Mouse (Mus musculus): ENCODE results near the gene Mfsd14a. TPM values are rescaled to one million over a fixed set of nuclear protein-coding genes. Genes with fewer than 3 reads are reported as not detected.
A peak's percentile ranks its signal among the peaks of the same experiment; 100 is the strongest.

The Mfsd14a gene
- total and polyA plus RNA-seq, 3 experiments: 39.2 to 111 (median 45.9) TPM

DNA sequence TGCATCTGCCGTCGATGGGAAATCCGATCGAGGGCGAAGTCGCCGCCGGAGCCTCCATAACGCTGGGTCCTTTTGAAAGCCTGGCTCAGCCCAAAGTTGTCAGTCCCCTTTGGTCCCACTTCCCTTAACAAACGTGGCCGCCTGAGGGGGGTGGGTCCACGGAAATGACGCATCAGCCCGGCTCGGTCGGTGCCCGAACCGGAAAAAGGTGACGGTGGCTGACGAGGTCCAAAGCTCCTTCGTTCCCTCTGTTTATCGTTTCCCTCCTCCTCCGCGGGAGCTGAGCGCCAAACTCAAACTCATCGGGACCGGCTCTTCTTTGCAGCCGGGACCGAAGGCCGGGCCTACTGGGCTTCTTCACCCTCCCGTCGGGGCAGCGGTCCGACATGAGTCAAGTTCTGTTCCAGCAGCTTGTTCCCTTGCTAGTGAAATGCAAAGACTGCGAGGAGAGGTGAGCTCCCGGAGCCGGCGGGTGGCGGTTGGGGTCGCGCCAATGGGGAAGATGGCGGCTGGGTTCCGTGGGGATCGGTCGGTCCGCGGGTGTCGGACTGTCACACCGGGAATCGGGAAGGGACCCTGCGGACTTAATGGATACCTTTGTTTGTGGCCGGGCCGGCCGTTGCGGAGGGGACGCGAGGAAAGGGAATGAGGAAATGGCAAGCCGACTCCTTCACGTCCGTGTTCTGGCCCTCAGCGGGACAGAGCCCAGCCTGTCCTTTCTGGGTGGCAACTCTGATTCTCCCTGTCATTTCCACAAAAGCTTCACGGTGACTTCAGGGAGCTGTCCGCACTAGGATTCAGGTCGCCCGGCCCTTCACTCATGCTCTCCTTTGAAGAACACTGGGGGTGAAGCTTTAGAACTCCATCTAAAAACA lies 67.5 kb downstream of the Mfsd14a start, which contains the start of gene Sass6 (continued):
- TF ChIP-seq MXI1 (IDR thresholded peaks at IDR 0.05; ENCODE audit: low read depth, low read length) (peak; percentile 95), BHLHE40 (IDR thresholded peaks at IDR 0.05; ENCODE audit: borderline replicate concordance, low read depth, low read length) (no peak), MAFK (IDR thresholded peaks at IDR 0.05; ENCODE audit: borderline replicate concordance, low read depth, low read length) (no peak), RCOR1 (IDR thresholded peaks at IDR 0.05; ENCODE audit: low read depth, low read length) (no peak)

DNA sequence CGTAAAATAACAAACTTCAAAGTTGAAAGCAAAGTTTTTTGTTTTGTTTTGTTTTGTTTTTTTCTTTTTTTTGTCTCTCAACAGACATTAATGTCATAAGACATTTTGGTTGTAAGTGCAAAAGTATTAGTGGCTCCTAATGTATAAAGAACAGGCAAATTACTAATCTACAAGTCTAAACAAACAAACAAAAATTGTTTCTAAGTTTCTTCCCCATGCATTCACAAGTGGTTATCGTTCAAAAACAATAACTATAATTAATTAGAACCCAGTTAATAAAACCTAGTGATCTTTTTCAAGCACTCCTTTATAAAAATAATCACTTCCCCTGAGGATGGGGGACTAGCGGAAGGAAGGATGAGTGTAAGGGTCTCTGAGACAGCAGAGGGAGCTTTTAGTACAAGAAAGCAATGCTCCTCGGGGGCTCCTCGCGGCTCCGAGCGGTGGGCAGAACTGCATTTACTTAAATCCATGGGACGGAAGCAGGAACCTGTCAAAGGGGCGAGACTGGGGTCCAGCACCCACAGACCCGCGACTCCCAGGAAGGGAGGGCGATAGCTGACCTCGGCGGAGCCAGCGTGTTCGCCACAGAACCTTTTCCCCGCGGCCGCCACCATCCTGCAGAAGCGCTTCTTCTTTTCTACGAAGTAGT lies 68.3 kb downstream of the Mfsd14a start:
- no peak for DNase-seq (ENCODE audit: low read depth, low spot score)
- Histone ChIP-seq H3K4me3 (ENCODE audit: control insufficient read depth in 1 of 2, insufficient read depth in 1 of 2, low read depth in 2 of 2, low read length in 2 of 2) (peak overlapping the region; percentile 81 to 95), H3K4me1 (ENCODE audit: control insufficient read depth in 1 of 2, insufficient read depth in 2 of 2, low read length in 2 of 2) (peaks cover 5 to 6% of the 10 kb centered on the region in 2 experiments), H3K9me3 (replicated peaks; ENCODE audit: insufficient read depth, low read length) (no peaks in the 10 kb centered on the region), H3K36me3 (ENCODE audit: control insufficient read depth in 1 of 2, insufficient read depth in 2 of 2, low read length in 2 of 2) (peaks cover 7 to 19% of the 10 kb centered on the region in 2 experiments; a peak in 3 of 4 replicates), H3K27ac (ENCODE audit: control insufficient read depth, low read depth, low read length) (peak overlapping the region; percentile 83), H3K27me3 (ENCODE audit: control insufficient read depth in 1 of 2, insufficient read depth in 2 of 2, low read length in 2 of 2) (no peaks in the 10 kb centered on the region), H3K9ac (ENCODE audit: control insufficient read depth, low read depth, low read length, poor library complexity, severe bottlenecking) (peak overlapping the region; percentile 90), H3K79me2 (ENCODE audit: control insufficient read depth, insufficient read depth, low read length, poor library complexity) (peaks cover 24% of the 10 kb centered on the region)
- TF ChIP-seq KAT2A (conservative IDR thresholded peaks at IDR 0.05; ENCODE audit: low read depth, low read length) (no peak), CTCF (IDR thresholded peaks at IDR 0.05 in 2 of 3, conservative IDR thresholded peaks at IDR 0.05 in 1 of 3; ENCODE audit: control insufficient read depth in 1 of 3, insufficient read depth in 1 of 3, low read depth in 2 of 3, low read length in 3 of 3, poor library complexity in 1 of 3, severe bottlenecking in 1 of 3) (peak in 2 of 3 experiments; percentile 15 to 32; a peak in 2 of 6 replicates), POLR2A (IDR thresholded peaks at IDR 0.05; ENCODE audit: control insufficient read depth in 1 of 2, insufficient read depth in 1 of 2, low read depth in 1 of 2, low read length in 2 of 2, poor library complexity in 1 of 2) (peak in 1 of 2 experiments; percentile 40; a peak in 1 of 4 replicates), RAD21 (IDR thresholded peaks at IDR 0.05; ENCODE audit: low read depth, low read length) (peak; percentile 34; the same call in 1 of the 2 replicates), CHD1 (IDR thresholded peaks at IDR 0.05; ENCODE audit: low read depth, low read length) (0 out of 2 replicates have a peak, but pooled peaks have one; percentile 57), UBTF (IDR thresholded peaks at IDR 0.05; ENCODE audit: borderline replicate concordance, insufficient read depth, low read depth, low read length) (no peak), SMC3 (IDR thresholded peaks at IDR 0.05; ENCODE audit: low read depth, low read length) (peak; percentile 38)

DNA sequence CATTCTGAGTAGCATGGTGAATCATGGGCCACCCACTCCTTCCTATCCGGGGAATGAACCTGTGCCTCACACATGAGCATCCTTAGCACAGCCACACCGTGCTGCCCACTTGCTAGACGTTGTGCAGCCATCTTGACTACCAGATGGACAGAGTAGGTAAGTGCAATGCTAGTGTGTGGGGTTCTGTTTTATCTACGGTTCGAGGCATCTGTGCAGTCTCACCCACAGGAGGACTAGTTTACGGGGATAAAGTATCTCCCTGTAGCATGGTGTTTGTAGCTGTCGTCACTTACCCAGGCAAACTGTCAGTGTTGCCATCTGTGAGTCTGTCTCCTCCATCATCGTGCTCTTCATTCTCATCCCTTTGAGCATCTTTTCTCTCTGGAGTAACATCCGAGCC lies 80.3 kb downstream of the Mfsd14a start:
- Histone ChIP-seq H3K4me1 (ENCODE audit: control insufficient read depth in 1 of 2, insufficient read depth in 2 of 2, low read length in 2 of 2) (no peaks in the 10 kb centered on the region), H3K9me3 (replicated peaks; ENCODE audit: insufficient read depth, low read length) (no peaks in the 10 kb centered on the region), H3K27me3 (ENCODE audit: control insufficient read depth in 1 of 2, insufficient read depth in 2 of 2, low read length in 2 of 2) (no peaks in the 10 kb centered on the region), H3K4me3 (ENCODE audit: control insufficient read depth in 1 of 2, insufficient read depth in 1 of 2, low read depth in 2 of 2, low read length in 2 of 2) (no peak overlapping the region), H3K79me2 (ENCODE audit: control insufficient read depth, insufficient read depth, low read length, poor library complexity) (no peaks in the 10 kb centered on the region), H3K9ac (ENCODE audit: control insufficient read depth, low read depth, low read length, poor library complexity, severe bottlenecking) (no peak overlapping the region), H3K27ac (ENCODE audit: control insufficient read depth, low read depth, low read length) (no peak overlapping the region), H3K36me3 (ENCODE audit: control insufficient read depth in 1 of 2, insufficient read depth in 2 of 2, low read length in 2 of 2) (peaks cover 0 to 15% of the 10 kb centered on the region in 2 experiments; a peak in 2 of 4 replicates)
- no peak for TF ChIP-seq HCFC1 (IDR thresholded peaks at IDR 0.05; ENCODE audit: low read depth, low read length)
- no peak for TF ChIP-seq MYC (IDR thresholded peaks at IDR 0.05; ENCODE audit: low read depth, low read length)
- TF ChIP-seq MEF2A (IDR thresholded peaks at IDR 0.05; ENCODE audit: extremely low read depth, insufficient replicate concordance, low read depth, low read length, poor library complexity, severe bottlenecking): no peak
- no peak for TF ChIP-seq POLR2AphosphoS5 (IDR thresholded peaks at IDR 0.05; ENCODE audit: borderline replicate concordance, low read depth, low read length)
- TF ChIP-seq MAFK (IDR thresholded peaks at IDR 0.05; ENCODE audit: borderline replicate concordance, low read depth, low read length): no peak
- TF ChIP-seq POLR2AphosphoS2 (IDR thresholded peaks at IDR 0.05; ENCODE audit: low read length): no peak
- TF ChIP-seq GATA1 (IDR thresholded peaks at IDR 0.05; ENCODE audit: low read depth, low read length): no peak
- TF ChIP-seq GABPA (IDR thresholded peaks at IDR 0.05; ENCODE audit: low read depth, low read length): no peak
- TF ChIP-seq CHD2 (IDR thresholded peaks at IDR 0.05; ENCODE audit: low read length): no peak
- TF ChIP-seq SMC3 (IDR thresholded peaks at IDR 0.05; ENCODE audit: low read depth, low read length): no peak
- TF ChIP-seq NELFE (IDR thresholded peaks at IDR 0.05; ENCODE audit: low read depth, low read length): no peak
- TF ChIP-seq BHLHE40 (IDR thresholded peaks at IDR 0.05; ENCODE audit: borderline replicate concordance, low read depth, low read length): no peak
- TF ChIP-seq MYB (IDR thresholded peaks at IDR 0.05; ENCODE audit: low read depth, low read length): no peak
- no peak for TF ChIP-seq CTCF (IDR thresholded peaks at IDR 0.05 in 2 of 3, conservative IDR thresholded peaks at IDR 0.05 in 1 of 3; ENCODE audit: control insufficient read depth in 1 of 3, insufficient read depth in 1 of 3, low read depth in 2 of 3, low read length in 3 of 3, poor library complexity in 1 of 3, severe bottlenecking in 1 of 3)
- TF ChIP-seq MAZ (IDR thresholded peaks at IDR 0.05; ENCODE audit: low read depth, low read length): no peak
- TF ChIP-seq SIN3A (IDR thresholded peaks at IDR 0.05; ENCODE audit: low read length): no peak
- TF ChIP-seq TAL1 (IDR thresholded peaks at IDR 0.05; ENCODE audit: low read length): no peak
- TF ChIP-seq ZKSCAN1 (IDR thresholded peaks at IDR 0.05; ENCODE audit: low read depth, low read length): no peak
- DNase-seq (ENCODE audit: low read depth, low spot score): no peak

All from MEL (cell line).